Mouse (Mus musculus) neural tube, embryonic 12.5 days (tissue): ENCODE results near the gene F11r. TPM values are rescaled to one million over a fixed set of nuclear protein-coding genes. Genes with fewer than 3 reads are reported as not detected.

Experiments used
- ATAC-seq: fragments of 200-750 bp; cut with Nextera tagmentation; 2 replicates; pipeline ENCODE4 v1.8.0; 2017; ENCODE audit warnings: low read depth, mild to moderate bottlenecking, moderate TSS enrichment, moderate library complexity; ENCODE audit not compliant: low FRiP score
- H3K27ac ChIP-seq: fragments of 300-500 bp; sonication (generic); 2 replicates; pipeline ENCODE4 v1.5.1; 2016
- H3K27me3 ChIP-seq: fragments of 300-500 bp; sonication (generic); replicated peaks from 2 replicates; pipeline ENCODE4 v1.6.1; 2016; ENCODE audit warnings: mild to moderate bottlenecking
- H3K36me3 ChIP-seq: fragments of 300-500 bp; sonication (generic); 2 replicates; pipeline ENCODE4 v1.6.1; 2016; ENCODE audit warnings: mild to moderate bottlenecking
- H3K4me1 ChIP-seq: fragments of 300-500 bp; sonication (generic); 2 replicates; pipeline ENCODE4 v1.6.1; 2016
- H3K4me2 ChIP-seq: fragments of 300-500 bp; sonication (generic); replicated peaks from 2 replicates; pipeline ENCODE4 v1.6.1; 2016; ENCODE audit warnings: mild to moderate bottlenecking
- H3K4me3 ChIP-seq: fragments of 300-500 bp; sonication (generic); 2 replicates; pipeline ENCODE4 v1.5.1; 2016
- H3K9ac ChIP-seq: fragments of 300-500 bp; sonication (generic); 2 replicates; pipeline ENCODE4 v1.6.1; 2016; ENCODE audit warnings: mild to moderate bottlenecking
- H3K9me3 ChIP-seq: fragments of 300-500 bp; sonication (generic); 2 replicates; pipeline ENCODE4 v1.6.1; 2016; ENCODE audit warnings: mild to moderate bottlenecking
- WGBS: fragments of 180-500 bp; shearing (Covaris S2); methylation state at CpG from one replicate; pipeline ENCODE4 v1.1.7; 2016; 5-methylcytosine and 5-hydroxymethylcytosine counted together
- polyA plus RNA-seq: library from polyadenylated mRNA; unstranded; fragments of >200 nt; fragmentation: Nextera tagmentation; extraction: Ambion mirVana; gene quantifications from 2 replicates; pipeline ENCODE4 v1.2.1, GENCODE M21; 2016

The F11r gene
- polyA plus RNA-seq, 1 experiment from 2014 or later = 16.9 TPM

DNA sequence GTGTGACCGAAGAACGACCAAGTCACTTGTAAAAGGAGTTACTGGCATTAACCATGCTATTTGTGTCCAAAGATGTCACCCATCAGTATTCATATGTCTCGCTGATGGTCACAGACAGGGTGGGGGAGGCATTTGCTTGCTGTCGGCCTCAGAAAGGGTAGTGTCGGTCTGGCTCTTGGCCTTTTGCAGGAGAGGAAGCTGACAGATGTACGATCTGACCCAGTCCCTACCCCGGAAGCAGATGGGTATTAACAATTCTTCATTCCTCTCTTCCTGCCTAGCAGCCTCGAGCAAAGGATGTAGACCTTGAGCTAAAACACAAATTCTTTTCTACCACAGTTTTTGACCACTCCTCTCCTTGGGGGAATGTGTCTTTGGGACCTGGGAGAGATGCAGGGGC, 39.8 kb downstream of the F11r start:
- Histone ChIP-seq H3K36me3 (no peaks in the 10 kb centered on the region), H3K9ac (no peak overlapping the region), H3K27ac (no peak overlapping the region), H3K4me3 (no peak overlapping the region), H3K9me3 (peaks cover 4% of the 10 kb centered on the region; the same call in 1 of the 2 replicates), H3K4me2 (no peak overlapping the region), H3K27me3 (no peaks in the 10 kb centered on the region), H3K4me1 (no peaks in the 10 kb centered on the region)
- ATAC-seq = no peak
- WGBS = 78% methylated on average over 8 of the region's 8 CpGs

DNA sequence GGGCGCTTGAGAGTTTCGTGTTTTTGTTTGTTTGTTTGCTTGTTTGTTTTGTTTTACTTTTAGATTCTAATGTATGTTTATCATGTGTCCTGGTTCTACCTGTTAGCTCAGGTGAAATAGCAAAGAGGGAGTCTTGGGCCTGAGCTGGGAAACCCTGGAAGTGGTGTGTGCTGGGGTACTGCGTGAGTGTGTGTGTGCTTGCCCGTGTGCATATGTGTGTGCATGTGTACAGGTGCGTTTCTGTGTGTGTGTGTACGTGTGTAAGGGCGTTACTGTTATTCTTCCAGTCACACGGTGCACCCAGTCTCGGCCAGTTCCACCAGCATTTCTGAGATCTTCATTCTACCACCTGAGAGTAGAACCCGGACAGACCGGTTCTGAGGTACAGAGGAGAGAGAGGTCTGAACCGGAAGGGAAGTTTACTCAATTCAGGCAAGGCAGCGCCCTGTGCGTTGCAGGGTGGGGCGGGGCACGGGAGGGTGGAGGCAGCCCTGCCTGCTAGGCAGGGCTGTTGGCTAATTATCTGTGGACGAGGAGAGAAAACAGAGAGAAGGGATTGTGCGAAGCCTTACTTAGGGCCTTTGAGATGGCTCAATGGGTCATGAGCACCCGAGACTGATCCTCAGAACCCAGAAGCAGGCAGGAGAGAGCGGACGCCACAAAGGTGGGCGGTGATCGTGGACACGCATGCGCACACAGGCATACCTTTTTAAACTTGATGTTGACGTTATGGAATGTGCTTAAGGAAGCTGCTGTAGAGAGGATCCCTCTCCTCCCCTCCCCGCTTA, 40.6 kb downstream of the F11r start:
- Histone ChIP-seq H3K9ac (peak overlapping the region; percentile 1; the same call in 1 of the 2 replicates), H3K4me2 (peak overlapping the region; percentile 16; the same call in 1 of the 2 replicates), H3K36me3 (no peaks in the 10 kb centered on the region), H3K27ac (no peak overlapping the region), H3K4me1 (no peaks in the 10 kb centered on the region), H3K27me3 (no peaks in the 10 kb centered on the region), H3K9me3 (peaks cover 6% of the 10 kb centered on the region), H3K4me3 (peak overlapping the region; percentile 1; the same call in 1 of the 2 replicates)
- WGBS = 64% methylated on average over 27 of the region's 27 CpGs
- ATAC-seq = no peak

DNA sequence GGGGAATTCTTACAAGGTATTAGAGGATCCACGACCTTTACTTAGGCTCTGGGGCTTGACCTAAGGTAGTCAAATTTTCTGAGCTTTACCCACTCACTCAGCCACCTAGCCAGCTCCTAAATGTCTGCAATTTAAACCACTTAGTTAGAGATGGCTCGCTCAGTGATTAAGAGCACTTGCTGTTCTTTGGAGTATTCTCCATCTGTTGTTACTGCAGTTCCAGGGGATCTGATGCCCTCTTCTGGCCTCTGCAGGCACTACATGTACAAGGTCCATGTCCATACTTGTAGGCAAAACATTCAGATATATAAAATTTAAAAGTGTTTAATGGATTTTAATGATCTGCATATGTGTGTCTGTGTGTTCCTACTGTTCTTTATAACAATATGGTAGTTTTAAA, 41.6 kb downstream of the F11r start:
- ATAC-seq = no peak
- no peaks in the 10 kb centered on the region for H3K4me1 ChIP-seq
- no peaks in the 10 kb centered on the region for H3K36me3 ChIP-seq
- peaks cover 11% of the 10 kb centered on the region for H3K9me3 ChIP-seq
- H3K27ac ChIP-seq = no peak overlapping the region
- H3K4me2 ChIP-seq = no peak overlapping the region
- no peaks in the 10 kb centered on the region for H3K27me3 ChIP-seq
- no peak overlapping the region for H3K9ac ChIP-seq
- 43% methylated on average over 2 of the region's 2 CpGs for WGBS
- no peak overlapping the region for H3K4me3 ChIP-seq

DNA sequence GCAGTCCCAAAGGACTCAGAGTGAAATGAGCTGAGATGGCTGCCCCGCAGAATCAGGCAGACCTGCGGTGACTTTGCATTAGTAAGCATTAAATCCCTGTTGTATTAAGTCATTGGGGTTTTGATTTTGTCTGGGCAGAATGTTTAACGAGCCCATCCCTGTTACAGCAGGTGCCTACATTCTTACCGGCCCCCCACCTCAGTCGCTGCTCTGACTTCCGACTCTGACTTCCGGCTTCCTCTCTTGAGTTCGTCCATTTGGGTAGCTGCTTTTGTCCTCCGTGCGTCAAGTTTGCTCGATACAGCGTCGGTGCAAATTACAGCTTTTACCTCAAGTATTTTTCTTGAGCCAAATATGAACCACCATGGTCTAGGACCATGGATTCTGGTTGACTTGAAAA, 56.9 kb downstream of the F11r start:
- WGBS = 91% methylated on average over 13 of the region's 13 CpGs
- Histone ChIP-seq H3K27ac (no peak overlapping the region), H3K9me3 (peaks cover 11% of the 10 kb centered on the region), H3K4me1 (no peaks in the 10 kb centered on the region), H3K4me2 (no peak overlapping the region), H3K9ac (no peak overlapping the region), H3K4me3 (no peak overlapping the region), H3K36me3 (no peaks in the 10 kb centered on the region), H3K27me3 (no peaks in the 10 kb centered on the region)
- ATAC-seq = no peak

DNA sequence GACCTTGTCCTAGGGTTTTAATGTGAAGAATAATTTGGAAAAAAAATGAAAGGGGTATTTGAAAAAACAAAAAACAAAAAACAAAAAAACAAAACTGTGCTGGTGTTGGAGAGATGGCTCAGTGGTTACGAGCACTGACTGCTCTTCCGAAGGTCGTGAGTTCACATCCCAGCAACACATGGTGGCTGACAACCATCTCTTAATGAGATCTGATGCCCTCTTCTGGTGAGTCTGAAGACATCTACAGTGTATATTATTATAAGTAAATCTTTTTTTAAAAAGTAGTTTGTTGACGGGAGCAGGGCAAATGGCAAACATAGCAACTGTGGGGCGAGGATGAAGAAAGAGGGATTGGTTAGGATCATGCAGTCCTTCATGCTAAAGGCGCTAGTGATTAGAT, 58.0 kb downstream of the F11r start:
- 94% methylated on average over 6 of the region's 6 CpGs for WGBS
- H3K4me1 ChIP-seq = no peaks in the 10 kb centered on the region
- H3K4me2 ChIP-seq = no peak overlapping the region
- no peaks in the 10 kb centered on the region for H3K36me3 ChIP-seq
- ATAC-seq = no peak
- no peaks in the 10 kb centered on the region for H3K27me3 ChIP-seq
- H3K4me3 ChIP-seq = no peak overlapping the region
- H3K9ac ChIP-seq = no peak overlapping the region
- peaks cover 4% of the 10 kb centered on the region for H3K9me3 ChIP-seq
- no peak overlapping the region for H3K27ac ChIP-seq

DNA sequence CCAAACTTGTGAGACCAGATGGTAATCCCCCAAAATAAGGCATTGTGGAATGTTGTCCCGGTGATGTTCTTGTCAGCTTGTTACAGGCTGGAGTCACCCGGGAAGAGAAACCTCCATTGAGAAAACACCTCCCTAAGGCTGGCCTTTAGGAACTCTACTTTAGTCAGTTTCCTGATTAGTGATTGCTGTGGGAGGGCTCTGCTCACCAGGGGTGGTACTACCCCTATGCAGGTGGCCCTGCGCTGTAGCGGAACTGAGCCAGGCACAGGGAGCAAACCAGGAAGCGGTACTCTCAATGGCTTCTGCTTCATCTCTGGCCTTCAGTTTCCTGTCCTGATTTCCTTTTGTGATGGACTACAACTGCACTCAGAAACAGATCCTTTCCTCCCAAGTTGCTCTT, 62.5 kb downstream of the F11r start:
- Histone ChIP-seq H3K36me3 (no peaks in the 10 kb centered on the region), H3K4me2 (no peak overlapping the region), H3K9me3 (no peaks in the 10 kb centered on the region), H3K27ac (no peak overlapping the region), H3K4me3 (no peak overlapping the region), H3K27me3 (no peaks in the 10 kb centered on the region), H3K9ac (no peak overlapping the region), H3K4me1 (peaks cover 3% of the 10 kb centered on the region; the same call in 1 of the 2 replicates)
- 76% methylated on average over 5 of the region's 5 CpGs for WGBS
- no peak for ATAC-seq

DNA sequence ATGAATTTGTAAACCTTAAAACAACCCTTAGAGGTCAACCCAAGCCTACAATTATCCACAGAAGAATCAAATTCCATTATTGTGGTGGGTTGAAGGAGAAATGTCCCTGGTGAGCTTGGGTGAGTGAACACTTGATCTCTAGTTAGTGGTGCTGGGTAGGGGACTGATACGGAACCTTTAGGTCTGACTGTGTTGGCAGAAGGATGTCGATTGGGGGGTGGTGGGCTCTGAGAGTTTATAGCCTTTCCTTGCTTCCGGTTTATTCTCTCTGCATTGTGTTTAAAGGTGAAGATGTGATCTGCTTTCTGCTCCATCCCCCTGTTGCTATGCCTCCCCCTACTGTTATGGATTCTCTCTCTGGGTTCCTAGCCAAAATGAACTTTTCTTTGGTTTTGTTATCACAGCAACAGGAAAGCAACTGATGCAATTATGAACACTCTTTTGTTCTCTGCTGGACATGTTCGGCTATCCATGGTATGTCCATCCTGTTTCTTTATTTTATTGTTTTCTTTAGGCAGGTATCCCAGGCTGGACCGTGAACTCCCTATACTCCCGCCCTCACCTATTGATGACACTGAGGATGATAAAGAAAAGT, 63.8 kb downstream of the F11r start:
- Histone ChIP-seq H3K27me3 (no peaks in the 10 kb centered on the region), H3K9me3 (no peaks in the 10 kb centered on the region), H3K4me3 (no peak overlapping the region), H3K36me3 (peaks cover 2% of the 10 kb centered on the region; the same call in 1 of the 2 replicates), H3K4me1 (peaks cover 3% of the 10 kb centered on the region; the same call in 1 of the 2 replicates), H3K4me2 (no peak overlapping the region; the same call in 1 of the 2 replicates), H3K9ac (no peak overlapping the region), H3K27ac (no peak overlapping the region)
- 61% methylated on average over 6 of the region's 6 CpGs for WGBS
- no peak for ATAC-seq

DNA sequence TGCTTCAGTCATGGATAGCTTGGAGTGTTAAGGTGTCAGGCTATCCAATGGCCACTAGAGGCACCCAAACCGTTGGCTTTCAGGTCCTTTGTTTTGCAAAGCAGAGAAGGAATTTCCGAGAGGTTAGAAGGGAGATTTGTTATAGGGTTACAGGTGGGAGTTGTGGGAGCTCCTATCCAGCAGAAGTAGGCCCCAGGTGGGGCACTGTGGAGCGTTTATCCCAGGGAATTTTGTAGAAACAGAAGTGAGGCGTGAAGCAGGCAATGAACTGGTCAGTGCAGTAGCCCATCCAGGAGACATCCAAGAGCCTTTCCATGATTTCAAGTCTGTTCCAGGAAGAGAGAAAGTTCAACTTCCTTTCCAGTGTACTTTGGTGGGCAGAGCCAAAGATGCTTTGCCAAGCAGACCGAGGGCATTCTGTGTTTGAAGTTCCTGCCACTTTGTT, 64.3 kb downstream of the F11r start:
- H3K4me2 ChIP-seq = peak overlapping the region; percentile 69
- 5% methylated on average over 5 of the region's 5 CpGs for WGBS
- H3K27ac ChIP-seq = no peak overlapping the region; the same call in 1 of the 2 replicates
- 0 out of 2 replicates have a peak overlapping the region, but pooled peaks have one; percentile 1 for H3K4me3 ChIP-seq
- H3K27me3 ChIP-seq = no peaks in the 10 kb centered on the region
- peaks cover 3% of the 10 kb centered on the region; the same call in 1 of the 2 replicates for H3K4me1 ChIP-seq
- no peak for ATAC-seq
- H3K9ac ChIP-seq = no peak overlapping the region
- H3K36me3 ChIP-seq = peaks cover 4% of the 10 kb centered on the region; the same call in 1 of the 2 replicates
- H3K9me3 ChIP-seq = no peaks in the 10 kb centered on the region

DNA sequence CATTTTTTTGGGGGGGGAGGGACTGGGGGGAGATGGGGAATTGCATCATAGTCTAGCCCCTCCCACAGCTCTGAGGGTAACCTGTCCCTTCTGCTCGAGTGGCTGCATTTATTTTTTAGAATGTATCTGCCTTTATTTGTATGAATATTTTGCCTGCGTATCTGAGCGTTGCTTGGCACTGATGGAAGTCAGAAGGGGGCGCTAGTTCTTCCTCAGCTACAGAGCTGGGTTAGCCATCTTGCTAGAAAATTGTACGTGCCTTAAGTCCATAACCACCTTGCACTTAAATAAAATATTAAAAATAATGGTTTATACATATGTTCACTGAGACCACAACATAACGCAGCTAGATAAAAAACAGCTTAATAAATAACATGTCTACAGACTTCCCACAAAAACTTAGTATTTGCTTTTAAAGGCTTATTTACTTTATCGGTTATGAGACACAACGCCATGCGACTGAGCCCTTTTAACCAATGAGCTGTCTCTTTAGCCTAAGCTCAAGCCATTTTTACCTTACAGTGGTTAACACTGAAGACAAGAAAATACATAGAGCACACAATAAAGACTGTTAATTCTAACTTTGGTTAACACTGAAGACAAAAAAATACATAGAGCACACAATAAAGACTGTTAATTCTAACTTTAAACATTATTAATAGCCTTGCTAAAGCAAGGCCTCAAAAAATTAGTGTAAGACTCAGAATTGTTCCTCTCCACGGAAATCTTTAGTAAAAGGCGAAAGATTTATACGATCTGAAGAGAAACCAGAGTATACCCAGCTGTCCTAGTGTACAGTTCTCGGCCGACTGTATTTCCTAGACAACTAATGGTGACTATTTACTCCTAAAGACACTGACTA, 65.3 kb downstream of the F11r start:
- 1% methylated on average over 14 of the region's 14 CpGs for whole genome bisulfite sequencing
- no peak overlapping the region for H3K4me3 ChIP-seq
- no peak overlapping the region; the same call in 1 of the 2 replicates for H3K9ac ChIP-seq
- no peaks in the 10 kb centered on the region for H3K27me3 ChIP-seq
- no peak overlapping the region for H3K27ac ChIP-seq
- peak overlapping the region; percentile 69 for H3K4me2 ChIP-seq
- H3K4me1 ChIP-seq = peaks cover 3% of the 10 kb centered on the region; the same call in 1 of the 2 replicates
- ATAC-seq = peak; percentile 88
- H3K9me3 ChIP-seq = no peaks in the 10 kb centered on the region
- peaks cover 4% of the 10 kb centered on the region; the same call in 1 of the 2 replicates for H3K36me3 ChIP-seq

DNA sequence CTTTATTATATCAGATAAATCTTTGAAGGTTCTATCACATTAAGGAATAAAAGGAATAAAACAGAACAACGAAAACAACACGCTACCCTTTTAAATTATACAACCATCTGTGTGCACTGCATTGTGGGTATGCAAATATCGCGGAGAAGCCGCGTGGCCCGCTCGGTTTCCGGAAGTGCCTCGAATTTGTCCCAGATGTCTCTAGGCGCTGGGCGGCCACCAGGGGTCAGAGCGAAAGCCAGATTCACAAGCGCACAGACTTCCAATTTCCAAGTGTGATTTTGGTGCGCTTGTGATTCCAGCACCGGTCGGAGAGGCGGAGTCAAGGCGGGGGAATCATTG, 65.9 kb downstream of the F11r start, which contains the start of gene Alyref2:
Gene Alyref2, plus strand, starts transcription at position 229 of the 342 bp plus-strand sequence.
- peaks cover 4% of the 10 kb centered on the region; the same call in 1 of the 2 replicates for H3K36me3 ChIP-seq
- H3K9me3 ChIP-seq = no peaks in the 10 kb centered on the region
- WGBS = under 1% methylated on average over 19 of the region's 19 CpGs
- ATAC-seq = peak; percentile 88
- H3K9ac ChIP-seq = peak within 1 kb of the TSS; percentile 78
- peak within 1 kb of the TSS; percentile 89 for H3K27ac ChIP-seq
- no peaks in the 10 kb centered on the region for H3K27me3 ChIP-seq
- H3K4me1 ChIP-seq = peaks cover 3% of the 10 kb centered on the region; the same call in 1 of the 2 replicates
- peak within 1 kb of the TSS; percentile 55 for H3K4me3 ChIP-seq
- peak within 1 kb of the TSS; percentile 69 for H3K4me2 ChIP-seq

DNA sequence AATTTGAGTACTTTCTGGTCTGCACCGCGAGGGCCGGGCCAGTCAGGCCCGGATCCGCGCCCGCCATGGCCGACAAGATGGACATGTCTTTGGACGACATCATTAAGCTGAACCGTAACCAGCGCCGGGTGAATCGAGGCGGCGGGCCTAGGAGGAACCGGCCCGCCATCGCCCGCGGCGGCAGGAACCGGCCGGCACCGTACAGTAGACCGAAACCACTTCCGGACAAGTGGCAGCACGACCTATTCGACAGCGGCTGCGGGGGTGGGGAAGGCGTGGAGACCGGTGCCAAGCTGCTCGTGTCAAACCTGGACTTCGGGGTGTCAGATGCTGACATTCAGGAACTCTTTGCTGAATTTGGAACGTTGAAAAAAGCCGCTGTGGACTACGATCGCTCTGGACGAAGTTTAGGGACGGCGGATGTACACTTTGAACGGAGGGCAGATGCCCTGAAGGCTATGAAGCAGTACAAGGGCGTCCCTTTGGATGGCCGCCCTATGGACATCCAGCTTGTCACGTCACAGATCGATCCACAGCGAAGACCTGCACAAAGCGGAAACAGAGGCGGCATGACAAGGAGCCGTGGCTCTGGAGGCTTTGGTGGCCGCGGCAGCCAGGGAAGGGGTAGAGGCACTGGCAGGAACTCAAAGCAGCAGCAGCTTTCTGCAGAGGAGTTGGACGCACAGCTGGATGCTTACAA, 66.4 kb downstream of the F11r start:
- under 1% methylated on average over 53 of the region's 53 CpGs for WGBS
- peak overlapping the region; percentile 89 for H3K27ac ChIP-seq
- ATAC-seq = peak; percentile 73
- H3K9me3 ChIP-seq = no peaks in the 10 kb centered on the region
- H3K4me2 ChIP-seq = peak overlapping the region; percentile 69
- H3K4me1 ChIP-seq = peaks cover 3% of the 10 kb centered on the region; the same call in 1 of the 2 replicates
- H3K4me3 ChIP-seq = peak overlapping the region; percentile 55
- H3K27me3 ChIP-seq = no peaks in the 10 kb centered on the region
- H3K9ac ChIP-seq = peak overlapping the region; percentile 78
- H3K36me3 ChIP-seq = peaks cover 4% of the 10 kb centered on the region; the same call in 1 of the 2 replicates
